Mouse (Mus musculus) brain, adult 2 months (tissue): ENCODE measurements at regions not wholly inside any gene's neighbourhood (a gene's known extent, or its start where the extent isn't known, plus 50 kb on each side); places are given as distances from the start of the nearest gene placed in this dataset.
A peak's percentile ranks its signal among the peaks of the same experiment; 100 is the strongest.

ENCODE experiments used
- DNase-seq: peaks from one replicate; pipeline ENCODE4 v3.0.0; 2011; ENCODE audit warnings: low read depth, low spot score

- DNase-seq = no peak
Observed at GRCm38 (mm10) chr6:50968546-50968945, 314.3 kb upstream of the Npvf start.

DNA sequence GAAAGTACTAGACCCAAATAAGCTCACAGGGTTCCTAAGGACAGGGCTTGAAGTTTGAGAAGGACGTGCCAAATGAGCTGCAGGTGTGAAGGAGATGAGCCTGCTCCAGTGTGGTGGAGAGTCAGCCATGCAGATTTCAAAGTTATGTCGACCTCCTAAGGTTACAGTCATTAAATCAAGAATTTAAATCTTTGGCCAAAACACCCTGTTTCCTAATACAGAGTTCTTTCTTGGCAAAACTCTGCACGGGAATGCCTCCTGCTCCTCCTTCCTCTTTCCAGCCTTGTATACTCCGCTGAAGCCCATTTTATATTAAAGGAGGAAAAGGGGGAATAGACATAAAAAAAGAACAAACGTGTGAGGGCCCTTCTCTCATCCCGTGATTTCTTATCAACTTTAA lies 315.1 kb upstream of the Npvf start:
- no peak for DNase-seq

GRCm38 (mm10) chr6:50969997-50970396 lies 315.8 kb upstream of the Npvf start:
- no peak for DNase-seq

GRCm38 (mm10) chr6:50970770-50971169 lies 316.5 kb upstream of the Npvf start:
- no peak for DNase-seq

DNA sequence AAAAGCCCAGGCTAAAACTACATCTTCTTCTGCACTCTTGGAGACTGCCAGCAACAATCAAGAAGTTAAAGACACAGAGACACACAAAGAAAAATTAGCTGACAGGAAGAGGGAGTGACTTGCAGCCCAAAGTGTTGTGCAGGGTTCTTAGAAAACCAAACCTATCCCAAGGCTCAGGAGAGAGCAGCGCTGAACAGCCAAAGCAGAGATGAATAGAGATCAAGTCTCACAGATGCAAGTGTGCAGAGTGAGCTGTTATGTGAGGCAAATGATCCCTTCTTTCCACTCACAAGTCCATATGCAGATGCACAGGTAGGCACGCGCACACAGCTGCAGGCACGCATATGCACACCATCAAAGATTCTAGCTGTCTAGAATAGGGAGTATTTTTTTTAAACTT lies 318.0 kb upstream of the Npvf start:
- DNase-seq = no peak

DNA sequence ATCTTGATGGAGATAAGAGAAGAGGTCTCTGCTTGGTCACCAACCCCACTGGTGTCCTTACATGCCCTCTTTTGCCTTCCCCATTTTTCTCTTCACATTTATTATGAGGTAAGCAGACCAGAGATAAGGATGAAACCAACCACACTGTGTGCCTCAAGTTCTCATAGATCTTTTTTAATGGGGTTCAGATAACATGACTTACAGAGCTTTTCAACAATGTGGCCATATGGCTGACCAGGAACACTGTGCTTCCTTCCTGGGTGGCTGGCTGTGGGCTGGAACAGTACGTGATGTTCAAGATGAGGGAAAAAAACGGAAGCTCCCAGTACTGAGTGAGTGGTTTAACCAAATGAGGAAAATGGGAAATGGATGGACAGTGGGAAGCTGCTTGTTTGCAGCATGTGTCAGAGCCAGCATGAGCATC lies 319.0 kb upstream of the Npvf start:
- DNase-seq = peak; percentile 55

- no peak for DNase-seq
Observed at GRCm38 (mm10) chr6:50973815-50974214, 319.6 kb upstream of the Npvf start.

- no peak for DNase-seq
Observed at GRCm38 (mm10) chr6:50974961-50975360, 320.7 kb upstream of the Npvf start.

DNA sequence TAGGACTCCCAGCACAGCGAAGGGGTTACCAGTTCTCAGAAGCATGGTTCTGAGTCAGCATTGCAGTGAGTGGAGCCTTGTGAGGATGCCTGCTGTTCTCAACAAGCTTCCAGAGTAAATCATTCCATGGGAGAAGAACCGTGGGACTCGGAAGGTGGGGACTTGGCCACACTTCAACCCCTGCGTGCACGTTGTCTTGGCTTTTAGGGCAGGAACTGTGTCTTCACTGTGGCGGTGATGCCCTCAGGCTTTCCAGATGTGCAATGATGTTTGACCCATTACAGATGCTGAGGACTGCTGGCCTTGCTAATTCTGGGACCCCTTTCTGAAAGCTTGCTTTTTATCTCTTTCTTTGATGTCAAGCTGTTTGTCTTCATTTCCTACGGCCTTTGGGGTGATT lies 322.7 kb upstream of the Npvf start:
- peak; percentile 61 for DNase-seq

DNA sequence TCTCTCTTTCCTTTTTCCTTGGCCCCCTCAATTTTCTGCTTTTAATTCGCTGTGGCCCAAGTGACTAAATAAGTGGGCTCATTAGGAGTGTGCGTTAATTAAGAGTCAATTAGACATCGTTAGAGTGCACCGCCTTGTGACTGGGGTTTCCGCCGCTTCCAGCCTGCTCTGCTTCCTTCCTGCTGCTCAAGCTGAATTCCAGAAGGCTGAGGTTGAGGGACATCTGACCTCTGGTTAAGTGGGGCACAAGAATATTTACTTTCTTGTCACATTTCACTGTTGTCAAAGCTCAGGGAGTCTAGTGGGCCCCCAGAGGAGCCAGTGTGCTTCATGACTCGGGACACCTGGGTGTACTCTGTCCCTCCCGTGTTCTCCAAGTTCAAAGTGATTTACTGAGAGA lies 323.1 kb upstream of the Npvf start:
- no peak for DNase-seq

DNA sequence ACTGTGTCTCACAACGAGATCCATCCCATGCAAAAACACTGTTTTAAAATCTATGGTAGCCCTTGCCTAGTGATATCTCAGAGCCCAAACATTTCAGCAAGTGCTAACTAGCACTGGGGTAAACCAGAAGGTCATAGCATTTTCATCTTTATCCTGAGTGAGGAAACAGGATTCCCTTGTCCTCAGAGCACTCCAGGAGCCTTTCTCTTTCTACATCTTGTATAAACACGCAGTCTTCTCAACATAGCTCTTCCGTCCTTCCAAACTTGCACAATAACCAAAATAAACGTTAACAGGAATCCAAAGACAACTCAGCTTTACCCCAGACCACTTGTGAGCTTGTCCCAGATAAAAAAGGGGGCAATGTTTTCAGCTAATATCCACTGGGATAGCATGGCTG lies 323.8 kb upstream of the Npvf start:
- DNase-seq = no peak

DNA sequence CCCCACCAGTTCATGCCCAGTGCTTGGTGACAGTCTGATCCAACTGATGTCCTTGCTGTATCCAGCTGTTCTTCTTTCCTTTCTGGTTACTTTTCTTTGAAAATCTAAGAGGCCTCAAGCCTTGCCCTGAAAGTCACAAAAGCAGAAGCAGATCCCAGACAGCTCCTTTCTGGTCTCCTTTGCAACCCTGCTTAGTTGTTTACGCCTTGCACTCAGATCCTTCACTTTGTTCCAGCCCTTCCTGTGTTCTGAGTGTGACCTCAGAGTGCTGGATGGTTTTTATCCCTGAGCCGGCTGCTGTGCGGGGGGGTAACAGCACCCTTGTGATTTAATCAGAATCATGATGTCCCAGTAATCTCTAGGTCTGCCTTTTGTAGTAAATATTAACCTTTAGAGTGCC lies 324.3 kb upstream of the Npvf start:
- DNase-seq = no peak

DNA sequence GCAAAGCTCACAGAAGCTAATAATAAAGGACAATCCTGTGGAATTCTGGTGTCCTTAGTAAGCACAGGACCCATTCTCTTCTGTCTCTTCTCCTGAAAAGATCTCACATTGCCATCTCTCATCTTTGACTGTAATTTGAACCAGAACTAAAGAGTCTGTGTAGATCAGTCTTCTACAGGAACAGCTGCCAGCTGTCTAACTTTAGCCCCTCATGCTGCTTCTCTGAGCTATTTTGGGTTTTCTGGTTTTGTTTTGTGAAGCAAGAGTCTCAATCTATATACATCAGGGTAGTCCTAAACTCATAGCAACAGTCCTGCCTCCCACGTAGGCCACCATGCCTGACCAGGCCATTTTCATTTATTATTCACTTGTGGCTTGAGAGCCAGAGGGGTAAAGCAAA lies 325.5 kb upstream of the Npvf start:
- peak; percentile 47 for DNase-seq

DNA sequence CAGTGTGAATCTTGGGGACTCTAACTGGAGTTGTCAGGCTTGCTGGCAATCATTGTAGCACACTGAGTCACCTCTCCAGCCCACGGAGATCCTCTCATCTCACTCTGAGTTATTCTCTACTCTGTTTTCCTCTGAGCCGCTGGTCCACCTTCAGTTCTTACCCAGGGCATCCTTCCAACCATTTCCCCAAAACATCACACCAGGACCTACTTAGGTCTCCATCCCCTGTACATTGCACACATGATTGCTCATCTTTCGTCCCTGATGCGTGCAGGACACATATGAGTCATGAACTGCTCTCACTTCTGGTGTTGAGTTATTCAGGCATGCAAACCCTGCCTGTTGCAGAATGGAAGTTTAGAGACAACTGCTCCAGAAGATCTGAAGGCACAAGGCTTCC lies 326.1 kb upstream of the Npvf start:
- peak; percentile 66 for DNase-seq

DNA sequence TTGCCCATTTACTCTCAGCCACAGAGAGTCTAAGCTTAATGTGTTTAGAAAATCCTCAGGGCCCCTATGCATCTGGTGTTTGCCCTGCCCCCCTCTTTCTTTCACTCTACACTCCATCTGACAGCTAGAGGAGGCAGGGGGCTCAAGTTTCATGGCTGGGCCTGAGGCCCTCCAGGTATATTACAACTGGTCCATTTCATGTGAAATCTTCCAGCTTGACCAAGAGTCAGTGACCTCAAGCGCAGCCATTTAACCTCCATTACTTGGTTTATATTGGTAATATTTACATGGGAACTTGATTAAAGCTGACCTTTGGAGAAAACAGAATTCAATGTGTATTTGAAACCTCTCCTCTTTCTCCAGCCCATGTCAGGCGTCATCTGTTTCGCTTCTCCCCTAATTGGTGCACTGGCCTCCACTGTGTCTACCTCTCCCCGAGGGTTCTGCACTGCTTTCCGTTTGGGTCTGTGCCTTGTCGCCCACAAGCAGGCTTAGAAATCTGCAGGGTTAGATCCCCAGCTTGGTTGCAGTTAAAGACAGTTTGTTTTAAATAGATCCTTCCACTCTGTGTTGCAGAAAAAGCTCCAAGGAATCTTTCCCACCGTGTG lies 327.6 kb upstream of the Npvf start:
- DNase-seq = no peak

DNA sequence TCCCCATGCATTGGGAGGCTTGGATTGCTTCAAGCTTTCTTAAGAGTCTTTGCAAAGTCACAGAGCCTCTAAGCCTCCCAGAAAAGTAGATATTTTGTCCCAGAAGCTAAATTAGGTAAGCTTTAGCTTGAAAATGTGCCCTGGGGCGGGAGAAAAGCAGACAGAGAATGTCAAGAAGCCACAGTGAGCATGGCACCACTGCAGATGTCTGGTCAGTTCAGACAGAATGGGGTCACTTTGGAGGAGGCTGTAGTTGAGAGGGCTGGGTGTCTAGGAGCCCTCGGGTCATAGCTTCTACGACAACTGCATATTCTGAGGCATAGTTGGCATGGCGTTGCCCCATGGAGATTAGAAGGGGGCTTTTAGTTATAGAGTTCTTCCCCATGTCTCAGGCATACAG lies 328.6 kb upstream of the Npvf start:
- no peak for DNase-seq

- no peak for DNase-seq
Observed at GRCm38 (mm10) chr6:50983511-50984099, 329.4 kb upstream of the Npvf start.

DNA sequence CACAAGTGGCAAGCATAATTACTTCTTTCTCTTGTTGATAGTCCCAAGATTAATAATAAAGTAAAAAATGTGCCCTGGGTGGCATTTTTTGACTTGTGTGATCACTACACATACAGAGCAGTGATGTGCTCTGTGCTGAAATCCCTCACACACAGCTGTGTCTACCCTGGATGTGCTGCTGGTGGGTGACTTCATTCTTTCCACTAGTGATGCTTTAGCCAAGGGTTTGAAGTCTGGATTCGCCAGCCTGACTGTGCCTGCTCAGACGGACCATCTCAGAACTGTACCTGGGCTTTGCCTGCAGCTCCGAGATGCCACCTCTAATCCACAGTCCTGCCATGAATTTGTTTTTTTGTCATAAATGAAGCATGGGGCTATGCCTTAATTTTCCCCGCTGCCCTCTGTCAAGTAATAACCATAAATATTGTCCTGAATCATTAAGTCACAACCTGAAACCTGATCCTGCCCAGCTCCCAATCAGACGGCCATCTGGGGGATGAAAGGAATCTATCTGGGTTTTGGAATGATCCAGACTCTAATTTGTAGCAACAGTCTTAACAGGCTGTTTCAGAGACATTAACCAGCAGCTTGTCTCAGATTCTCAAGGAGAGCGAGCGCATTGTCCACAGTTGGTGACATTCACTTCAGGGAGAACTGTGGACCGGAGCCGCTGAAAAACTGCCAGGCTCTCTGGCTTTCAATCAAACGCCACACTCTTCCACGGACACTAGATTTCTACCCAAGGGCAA lies 330.1 kb upstream of the Npvf start:
- DNase-seq = no peak

DNA sequence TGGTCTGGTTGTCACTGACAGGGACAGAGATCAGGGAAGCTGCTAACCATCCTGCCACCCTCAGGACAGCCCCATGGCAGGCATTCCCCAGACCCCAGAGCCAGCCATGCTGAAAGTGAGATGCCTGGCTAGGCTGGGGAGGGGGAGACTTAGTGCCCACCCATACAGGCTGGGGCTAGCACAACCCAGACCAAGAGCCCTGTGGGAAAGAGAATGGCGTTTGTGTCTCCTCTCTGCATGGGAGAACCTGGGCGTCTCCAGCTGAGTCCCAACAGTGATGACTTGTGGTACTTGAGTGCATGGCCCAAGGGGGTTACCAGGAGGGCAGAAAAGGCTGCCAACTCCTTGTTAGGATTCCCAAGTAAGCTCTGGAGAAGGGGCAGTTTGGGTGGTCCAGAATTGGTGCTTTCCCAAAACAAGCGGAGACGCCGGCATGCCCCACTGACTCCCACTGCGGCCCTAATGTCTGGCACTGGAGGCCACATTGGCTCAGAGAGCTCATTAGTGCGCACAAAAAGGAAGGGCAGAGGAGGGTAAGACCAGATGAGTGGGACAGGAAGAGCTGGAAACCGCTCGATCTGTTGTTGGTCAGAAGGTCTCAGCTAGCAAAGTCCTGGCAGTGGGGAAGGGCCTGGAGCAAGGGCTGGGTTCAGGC lies 332.2 kb upstream of the Npvf start:
- DNase-seq = no peak

- DNase-seq = no peak
Observed at GRCm38 (mm10) chr6:50988561-50988960, 334.3 kb upstream of the Npvf start.

GRCm38 (mm10) chr6:50991528-50992125 lies 337.4 kb upstream of the Npvf start:
- DNase-seq = no peak

DNA sequence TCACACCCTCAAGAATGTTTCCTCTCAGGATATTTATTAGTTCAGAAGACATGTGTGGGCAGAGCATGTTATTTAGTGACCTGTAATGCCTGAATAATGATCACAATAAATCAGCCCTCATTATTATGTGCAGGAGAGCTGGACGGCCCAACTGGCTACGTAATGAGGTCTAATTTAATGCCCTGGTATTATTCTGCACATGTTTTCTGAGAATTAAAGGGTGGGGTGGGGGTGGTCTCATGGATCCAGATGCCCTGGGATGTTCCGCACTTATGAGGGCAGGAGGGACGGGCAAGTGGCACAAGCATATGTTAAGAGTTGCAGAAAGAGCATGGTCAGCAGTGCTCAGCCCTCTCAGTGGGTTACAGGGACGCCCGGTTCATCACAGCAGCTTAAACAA lies 339.7 kb upstream of the Npvf start:
- no peak for DNase-seq
